Mouse (Mus musculus) thymus, postnatal 14 days (tissue): ENCODE data around the gene Slc44a4.
"Not testable (repeated sequence)": the region's sequence is repeated elsewhere in the genome, so short reads cannot be mapped to it uniquely, and the experiment has no call there.

Experiments used
- DNase-seq: peaks from one replicate; pipeline ENCODE4 v3.0.0; 2021

The Slc44a4 gene

DNA sequence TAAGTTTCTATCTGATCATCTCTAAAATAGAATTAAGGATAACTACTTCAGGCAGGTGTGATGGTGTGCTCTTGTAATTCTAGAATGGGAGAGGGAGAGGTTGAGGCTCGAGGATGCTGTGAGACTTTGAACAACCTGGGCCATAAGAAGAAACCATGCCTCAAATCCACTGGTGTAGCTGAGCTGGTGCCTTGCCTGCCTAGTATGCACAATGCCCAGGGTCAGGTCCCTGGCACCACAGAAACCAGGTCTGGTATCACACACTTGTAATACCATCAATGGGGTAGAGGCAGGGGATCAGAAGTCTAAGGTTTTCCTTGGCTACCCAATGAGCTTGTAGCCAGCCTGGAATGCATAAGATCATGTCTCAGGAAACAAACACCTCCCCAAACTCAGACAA, 48.6 kb downstream of the Slc44a4 start:
- DNase-seq, result no peak

DNA sequence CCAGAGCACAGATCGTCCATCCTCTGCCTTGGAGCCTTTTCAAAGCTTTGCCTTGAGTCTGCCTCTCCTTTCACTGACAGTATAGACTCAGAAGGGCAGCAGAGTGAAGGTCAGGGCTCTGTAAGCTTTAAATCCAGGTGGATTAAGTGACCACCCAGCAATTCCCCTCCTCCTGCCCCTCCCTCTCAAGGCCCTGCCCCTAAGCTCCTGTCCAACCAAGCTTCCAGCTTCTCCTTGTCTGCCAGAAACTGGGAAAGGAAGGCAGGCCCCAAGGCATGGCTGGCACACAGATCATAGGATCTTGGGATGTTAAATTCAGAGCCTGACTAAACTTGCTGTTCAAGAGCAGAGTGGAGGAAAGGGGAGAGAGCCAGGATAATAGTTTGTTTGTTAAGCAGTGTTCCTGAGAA, 50.4 kb downstream of the Slc44a4 start:
- no peak for DNase-seq

DNA sequence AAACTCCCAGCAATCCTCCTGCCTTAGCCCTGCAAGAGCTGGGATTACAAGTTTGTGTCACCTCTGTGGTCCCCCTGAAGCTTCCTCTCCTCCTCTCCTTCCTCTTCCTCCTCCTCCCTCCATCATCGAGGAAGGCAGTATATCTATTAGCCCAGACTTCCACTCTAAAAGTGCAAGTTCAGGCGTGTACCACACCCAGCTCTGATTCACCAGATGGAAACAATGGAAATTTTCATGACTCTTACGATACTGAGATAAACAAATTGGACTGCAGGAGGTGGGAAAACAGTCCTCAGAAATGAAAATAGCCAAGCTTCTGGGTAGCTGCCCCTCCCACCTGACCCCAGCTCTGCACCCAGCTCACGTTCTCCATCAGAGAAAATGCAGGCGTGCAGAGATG, 51.4 kb downstream of the Slc44a4 start:
- DNase-seq, result no peak

DNA sequence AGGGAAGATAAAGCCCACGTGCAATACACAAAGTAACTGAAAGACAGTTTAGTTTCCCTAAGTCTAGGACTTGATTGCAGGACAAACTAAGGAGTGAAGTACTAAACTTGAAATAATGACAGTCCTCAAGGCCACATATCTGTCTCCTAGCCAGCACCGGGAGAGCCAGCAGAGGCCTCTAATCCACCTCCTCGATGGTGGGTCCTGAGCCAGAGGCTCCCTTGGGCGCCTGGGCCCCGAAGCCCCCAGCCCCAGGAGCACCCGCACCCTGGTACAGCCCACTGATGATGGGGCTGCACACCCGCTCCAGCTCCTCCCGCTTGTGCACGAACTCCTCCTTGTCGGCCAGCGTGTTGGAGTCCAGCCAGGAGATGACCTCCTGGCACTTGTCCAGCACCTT, 55.6 kb downstream of the Slc44a4 start, which contains the start of gene Gm20481:
TSS of gene Gm20481 (plus strand) at position 91 of the 400 bp plus-strand sequence.
- DNase-seq, result not testable (repeated sequence)

DNA sequence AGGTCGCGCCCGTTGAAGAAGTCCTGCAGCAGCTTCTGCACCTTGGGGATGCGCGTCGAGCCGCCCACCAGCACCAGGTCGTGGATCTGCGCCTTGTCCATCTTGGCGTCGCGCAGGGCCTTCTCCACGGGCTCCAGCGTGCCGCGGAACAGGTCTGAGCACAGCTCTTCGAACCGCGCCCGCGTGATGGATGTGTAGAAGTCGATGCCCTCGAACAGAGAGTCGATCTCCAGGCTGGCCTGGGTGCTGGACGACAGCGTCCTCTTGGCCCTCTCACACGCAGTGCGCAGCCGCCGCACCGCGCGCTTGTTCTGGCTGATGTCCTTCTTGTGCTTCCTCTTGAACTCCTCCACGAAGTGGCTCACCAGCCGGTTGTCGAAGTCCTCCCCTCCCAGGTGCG, 56.6 kb downstream of the Slc44a4 start:
- not testable (repeated sequence) for DNase-seq

DNA sequence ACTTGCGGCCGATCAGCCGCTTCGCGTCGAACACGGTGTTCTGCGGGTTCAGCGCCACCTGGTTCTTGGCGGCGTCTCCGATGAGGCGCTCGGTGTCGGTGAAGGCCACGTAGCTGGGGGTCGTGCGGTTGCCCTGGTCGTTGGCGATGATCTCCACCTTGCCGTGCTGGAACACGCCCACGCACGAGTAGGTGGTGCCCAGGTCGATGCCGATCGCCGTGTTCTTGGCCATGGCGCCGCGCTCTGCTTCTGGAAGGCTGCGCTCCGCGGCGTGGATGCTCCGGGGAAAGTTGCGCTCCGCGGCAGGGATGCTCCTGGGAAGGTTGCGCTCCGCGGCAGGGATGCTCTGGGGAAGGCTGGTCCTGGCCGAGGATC, 57.4 kb downstream of the Slc44a4 start:
- not testable (repeated sequence) for DNase-seq

DNA sequence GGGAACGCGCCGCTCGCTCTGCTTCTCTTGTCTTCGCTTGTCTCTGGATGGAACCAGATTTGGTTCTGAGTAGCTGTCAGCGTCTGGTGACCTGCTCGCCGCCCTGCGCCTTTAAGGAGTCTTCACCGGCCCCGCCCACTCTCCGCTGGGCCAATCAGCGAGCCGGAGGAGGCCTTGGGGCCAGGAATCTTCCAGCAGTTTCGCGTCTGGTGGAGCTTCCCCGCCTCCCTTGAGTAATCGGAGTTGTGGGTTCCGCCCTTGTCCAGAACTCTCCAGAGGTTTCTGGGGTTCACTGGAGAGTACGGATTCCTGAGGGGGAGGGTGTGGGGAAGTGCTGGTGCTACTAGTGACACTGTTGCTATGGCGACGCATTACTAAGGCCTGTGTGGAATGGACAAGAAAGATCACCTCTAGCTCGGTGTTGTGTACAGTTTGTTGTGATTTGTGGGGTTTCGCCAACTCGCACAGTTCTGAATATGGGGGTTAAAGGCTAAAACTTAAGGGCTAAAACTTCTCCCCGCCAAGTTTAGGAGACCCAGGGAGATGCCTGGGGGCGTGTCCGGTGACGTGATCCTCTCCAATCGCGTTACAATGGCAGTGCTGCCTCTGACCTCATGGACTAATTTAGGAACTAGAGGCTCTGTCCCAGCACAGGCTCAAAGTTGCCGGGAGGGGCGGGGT, 57.9 kb downstream of the Slc44a4 start, which contains the start of the genes Hspa1a and Hspa1l:
TSS of gene Hspa1a (minus strand) at position 88 of the 681 bp plus-strand sequence.
TSS of gene Hspa1l (plus strand) at position 635 of the 681 bp plus-strand sequence.
- DNase-seq, result peak; percentile 58

DNA sequence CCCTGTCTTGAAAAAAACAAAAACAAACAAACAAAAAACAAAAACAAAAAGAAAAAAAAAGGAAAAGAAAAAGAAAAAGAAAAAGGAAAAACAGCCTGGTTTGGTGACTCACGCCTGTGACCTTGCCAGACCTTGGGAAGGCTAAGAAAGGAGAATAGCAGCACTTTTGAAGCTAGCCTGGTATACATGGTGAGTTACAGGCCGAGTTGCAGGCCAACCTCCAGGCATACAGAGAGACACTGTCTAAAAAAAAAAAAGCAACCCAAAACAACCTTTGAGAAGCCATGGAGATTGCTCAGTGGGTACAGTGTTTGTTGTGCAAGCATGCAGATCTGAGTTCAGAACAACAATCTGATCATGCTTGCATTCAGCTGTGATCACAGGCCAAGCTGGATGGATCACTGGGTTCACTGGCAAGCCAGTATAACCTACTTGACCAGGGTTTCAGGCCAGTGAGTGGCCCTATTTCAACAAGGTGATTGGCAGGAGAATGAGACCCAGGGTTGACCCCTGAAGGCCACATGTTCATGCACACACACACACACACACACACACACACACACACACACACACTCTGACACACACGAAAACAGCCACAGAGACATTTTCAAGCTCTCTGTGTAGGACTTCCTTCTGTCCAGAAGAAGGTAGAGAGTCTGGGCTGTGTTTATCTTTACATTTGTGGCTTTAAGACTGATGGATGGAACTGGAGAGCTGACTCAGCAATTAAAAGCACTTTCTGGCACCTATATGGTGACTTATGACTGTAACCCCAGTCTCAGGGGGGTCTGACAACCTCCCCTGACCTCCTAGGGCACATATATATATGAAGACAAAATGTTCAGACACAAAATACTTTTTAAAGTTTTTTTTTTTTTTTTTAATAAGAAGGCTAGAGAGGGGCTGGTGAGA, 61.6 kb downstream of the Slc44a4 start:
- DNase-seq, result no peak

DNA sequence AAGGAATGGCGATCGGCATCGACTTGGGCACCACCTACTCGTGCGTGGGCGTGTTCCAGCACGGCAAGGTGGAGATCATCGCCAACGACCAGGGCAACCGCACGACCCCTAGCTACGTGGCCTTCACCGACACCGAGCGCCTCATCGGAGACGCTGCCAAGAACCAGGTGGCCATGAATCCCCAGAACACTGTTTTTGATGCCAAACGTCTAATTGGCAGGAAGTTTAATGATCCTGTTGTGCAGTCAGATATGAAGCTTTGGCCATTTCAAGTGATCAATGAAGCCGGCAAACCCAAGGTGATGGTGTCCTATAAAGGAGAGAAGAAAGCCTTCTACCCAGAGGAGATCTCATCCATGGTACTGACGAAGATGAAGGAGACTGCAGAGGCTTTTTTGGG, 62.7 kb downstream of the Slc44a4 start:
- no peak for DNase-seq

DNA sequence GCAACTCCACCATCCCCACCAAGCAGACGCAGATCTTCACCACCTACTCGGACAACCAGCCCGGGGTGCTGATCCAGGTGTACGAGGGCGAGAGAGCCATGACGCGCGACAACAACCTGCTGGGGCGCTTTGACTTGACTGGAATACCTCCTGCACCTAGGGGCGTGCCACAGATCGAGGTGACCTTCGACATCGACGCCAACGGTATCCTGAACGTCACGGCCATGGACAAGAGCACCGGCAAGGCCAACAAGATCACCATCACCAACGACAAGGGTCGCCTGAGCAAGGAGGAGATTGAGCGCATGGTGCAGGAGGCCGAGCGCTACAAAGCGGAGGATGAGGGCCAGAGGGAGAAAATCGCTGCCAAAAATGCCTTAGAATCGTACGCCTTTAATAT, 64.0 kb downstream of the Slc44a4 start:
- DNase-seq, result no peak

DNA sequence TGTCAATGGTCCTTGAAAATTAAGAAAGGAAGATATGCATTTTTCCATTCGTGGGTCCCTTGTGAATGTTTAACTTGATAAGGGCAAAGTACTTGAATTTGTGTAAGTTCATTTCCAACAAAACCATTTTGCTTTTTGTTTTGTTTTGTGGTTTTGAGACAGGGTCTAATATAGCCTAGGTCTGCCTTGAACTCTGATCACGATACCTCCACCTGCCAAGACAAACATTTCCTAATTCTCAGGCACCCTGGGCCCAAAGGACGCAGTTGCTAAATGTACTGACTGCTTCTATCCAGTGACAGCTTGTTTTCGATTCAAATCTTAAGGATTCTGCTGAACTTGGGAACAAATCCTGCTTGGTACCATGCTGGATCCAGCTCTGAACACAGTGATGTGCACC, 65.4 kb downstream of the Slc44a4 start:
- DNase-seq, result no peak
